22 mouse cellular contexts compared by ENCODE assay signal in genomic region chr11:114801906-114802305, GRCm38 (mm10). TPM values are rescaled to one million over a fixed set of nuclear protein-coding genes. Genes with fewer than 3 reads are reported as not detected.
"Had no signal": no experiment of that assay in that cellular context is flagged by ENCODE, and none has a peak within 500 bp of the region (broad histone marks: within the 10 kb centered on the region; RNA-seq: fewer than 3 reads in every experiment).

No protein-coding gene starts in this region.

- H3K27me3 ChIP-seq: lung, embryonic 15.5 days; midbrain, embryonic 13.5 days; midbrain, embryonic 15.5 days; neural tube, embryonic 12.5 days had no signal

- DNase-seq: liver, postnatal 0 days; lung, adult 2 months; lung, postnatal 14 days; lung, postnatal 36 days; right cerebral cortex, postnatal 14 days; right cerebral cortex, postnatal 4 days; spleen, adult 18-20 months; thymus, adult 2 months; thymus, postnatal 25 days; thymus, postnatal 4 days had no signal

- H3K4me2 ChIP-seq: lung, embryonic 15.5 days; midbrain, embryonic 11.5 days; midbrain, embryonic 13.5 days; midbrain, embryonic 15.5 days; neural tube, embryonic 12.5 days had no signal

- ATAC-seq: liver, postnatal 0 days; lung, postnatal 0 days; midbrain, embryonic 13.5 days; midbrain, embryonic 15.5 days had no signal

- H3K4me3 ChIP-seq: lung, embryonic 15.5 days; megakaryocyte, embryonic 14.5 days; midbrain, embryonic 13.5 days; midbrain, embryonic 15.5 days; neural tube, embryonic 12.5 days had no signal

- H3K36me3 ChIP-seq: lung, embryonic 15.5 days; midbrain, embryonic 13.5 days; midbrain, embryonic 15.5 days; neural tube, embryonic 12.5 days had no signal

- H3K9me3 ChIP-seq: lung, embryonic 15.5 days; midbrain, embryonic 13.5 days; midbrain, embryonic 15.5 days; neural tube, embryonic 12.5 days had no signal

- H3K27ac ChIP-seq: lung, embryonic 15.5 days; macrophage; midbrain, embryonic 13.5 days; midbrain, embryonic 15.5 days; neural tube, embryonic 12.5 days had no signal

- H3K9ac ChIP-seq: liver, postnatal 0 days; lung, embryonic 15.5 days; midbrain, embryonic 13.5 days; midbrain, embryonic 15.5 days; neural tube, embryonic 12.5 days had no signal

RNA-seq across cellular contexts. Expression of gene Gpr142, which starts 3.2 kb away (rescaled TPM):
- polyA plus RNA-seq: liver, postnatal 0 days; lung, adult 2 months; lung, embryonic 15.5 days; lung, postnatal 0 days; macrophage; midbrain, embryonic 13.5 days; midbrain, embryonic 15.5 days; midbrain, postnatal 0 days; neural tube, embryonic 12.5 days; neural tube, embryonic 14.5 days; testis, adult 2 months; thymus, adult 2 months; urinary bladder, adult 2 months had no signal

RNA-seq across cellular contexts. Expression of gene Btbd17, which starts 6.2 kb away (rescaled TPM):
- polyA plus RNA-seq: liver, postnatal 0 days; macrophage had no signal
